Mouse (Mus musculus) gastrocnemius, postnatal 36 days (tissue): Measurements from ENCODE around the gene Tnfaip1. TPM values are rescaled to one million over a fixed set of nuclear protein-coding genes. Genes with fewer than 3 reads are reported as not detected.

Experiments used
- DNase-seq, 2 experiments: peaks; one replicate each; pipeline ENCODE4 v3.0.0; 2022
- intact Hi-C: fragments of 180-260 bp; cut with DNase I; formaldehyde crosslinking; loops from one replicate; pipeline ENCODE4 v1.15.1; 2025
- total RNA-seq, 2 experiments: library from RNA; stranded (reverse); gene quantifications; 2 replicates each; pipeline ENCODE4 v1.2.3; 2021

The Tnfaip1 gene
- total RNA-seq, 2 experiments from 2014 or later = 38.0 to 43.5 TPM

GRCm38 (mm10) chr11:78505430-78505829 lies 30.7 kb downstream of the Tnfaip1 start:
- no peak for DNase-seq
- intact Hi-C loops = no loop called here

GRCm38 (mm10) chr11:78502909-78503650 lies 33.1 kb downstream of the Tnfaip1 start, which contains the start of gene Sebox:
Gene Sebox (plus strand): TSS chr11:78503447.
- DNase-seq = no peak
- intact Hi-C loops = no loop called here

- intact Hi-C loops = no loop called here
- no peak for DNase-seq
Observed at GRCm38 (mm10) chr11:78501529-78501928, 34.6 kb downstream of the Tnfaip1 start.

GRCm38 (mm10) chr11:78500623-78501202 lies 35.4 kb downstream of the Tnfaip1 start:
- DNase-seq = no peak
- intact Hi-C loops = no loop called here

- DNase-seq = no peak
- intact Hi-C loops = no loop called here
Observed at GRCm38 (mm10) chr11:78499543-78499942, 36.6 kb downstream of the Tnfaip1 start.

- intact Hi-C loops = no loop called here
- DNase-seq = peak; percentile 50 to 63
Observed at GRCm38 (mm10) chr11:78499004-78499403, 37.1 kb downstream of the Tnfaip1 start, which contains the start of gene Vtn. Gene Vtn (plus strand): TSS chr11:78499091.

- DNase-seq = peak; percentile 88 to 90
- intact Hi-C loops = no loop called here
Observed at GRCm38 (mm10) chr11:78497544-78498522, 38.3 kb downstream of the Tnfaip1 start, which contains the start of gene Sarm1. Gene Sarm1 (minus strand): TSS chr11:78497754.

- intact Hi-C loops = no loop called here
- no peak for DNase-seq
Observed at GRCm38 (mm10) chr11:78497071-78497541, 39.0 kb downstream of the Tnfaip1 start.

- no peak for DNase-seq
- intact Hi-C loops = no loop called here
Observed at GRCm38 (mm10) chr11:78495904-78496303, 40.2 kb downstream of the Tnfaip1 start.

GRCm38 (mm10) chr11:78490781-78491241 lies 45.3 kb downstream of the Tnfaip1 start:
- no peak for DNase-seq
- intact Hi-C loops = no loop called here

- intact Hi-C loops = no loop called here
- peak; percentile 44 to 69 for DNase-seq
Observed at GRCm38 (mm10) chr11:78488168-78488567, 48.0 kb downstream of the Tnfaip1 start.

- DNase-seq = no peak
- intact Hi-C loops = no loop called here
Observed at GRCm38 (mm10) chr11:78483639-78484038, 52.5 kb downstream of the Tnfaip1 start.

GRCm38 (mm10) chr11:78475289-78475688 lies 60.8 kb downstream of the Tnfaip1 start:
- intact Hi-C loops = no loop called here
- DNase-seq = no peak

Other genes with a start within 250 kb of the Tnfaip1 start
- gene BC030499, start 245.5 kb downstream of the Tnfaip1 start, total RNA-seq = under 1 TPM; 0.42 to 0.84 TPM
- gene Spag5, start 234.8 kb downstream of the Tnfaip1 start, total RNA-seq = 1 to 10 TPM; 2.4 to 4.1 TPM
- 1 to 10 TPM; 1.3 to 1.9 TPM for gene Aldoc, start 213.4 kb downstream of the Tnfaip1 start, total RNA-seq
- gene Pigs, start 207.9 kb downstream of the Tnfaip1 start, total RNA-seq = 10 to 100 TPM; 20.1 to 21.3 TPM
- gene Unc119, start 192.8 kb downstream of the Tnfaip1 start, total RNA-seq = 10 to 100 TPM; 10.1 to 16.2 TPM
- under 1 TPM in 1 of 2 experiments, not detected in 1; 0.10 TPM for gene Foxn1, start 149.8 kb downstream of the Tnfaip1 start, total RNA-seq
- gene Slc13a2, start 114.1 kb downstream of the Tnfaip1 start, total RNA-seq = not detected
- gene Slc46a1, start 70.6 kb downstream of the Tnfaip1 start, total RNA-seq = 1 to 10 TPM in 1 of 2 experiments, under 1 TPM in 1; 0.67 to 1.2 TPM
- 1 to 10 TPM in 1 of 2 experiments, under 1 TPM in 1; 0.69 to 1.1 TPM for gene Sarm1, start 38.6 kb downstream of the Tnfaip1 start, total RNA-seq
- 10 to 100 TPM; 11.4 to 12.2 TPM for gene Vtn, start 37.2 kb downstream of the Tnfaip1 start, total RNA-seq
- gene Sebox, start 32.9 kb downstream of the Tnfaip1 start, total RNA-seq = not detected
- 10 to 100 TPM; 11.9 to 12.3 TPM for gene Tmem199, start 24.2 kb downstream of the Tnfaip1 start, total RNA-seq
- gene Poldip2, start 24.1 kb downstream of the Tnfaip1 start, total RNA-seq = 100 to 1,000 TPM in 1 of 2 experiments, 10 to 100 TPM in 1; 99.0 to 103 TPM
- 10 to 100 TPM; 18.1 to 19.9 TPM for gene Ift20, start within 50 bp of the Tnfaip1 start, total RNA-seq
- gene Tmem97, start 14.4 kb upstream of the Tnfaip1 start, total RNA-seq = 1 to 10 TPM; 1.9 to 2.1 TPM
- gene Nlk, start 161.0 kb upstream of the Tnfaip1 start, total RNA-seq = 1 to 10 TPM; 6.5 to 7.9 TPM
- gene Ccnq, start 215.4 kb upstream of the Tnfaip1 start, total RNA-seq = 10 to 100 TPM; 10.3 to 10.4 TPM